Mouse (Mus musculus) gastrocnemius, adult 18-20 months (tissue): ENCODE results near the gene Ppih. TPM values are rescaled to one million over a fixed set of nuclear protein-coding genes. Genes with fewer than 3 reads are reported as not detected.

ENCODE experiments used
- DNase-seq: peaks from one replicate; pipeline ENCODE4 v3.0.0; 2021; ENCODE audit warnings: low spot score
- long read RNA-seq, 2 experiments: library from polyadenylated mRNA; stranded (forward); transcript quantifications; one replicate each; pipeline ENCODE4 v2.0.0; 2021
- total RNA-seq, 2 experiments: library from RNA; stranded (reverse); gene quantifications; 2 replicates each; pipeline ENCODE4 v1.2.3; 2021

Gene Ppih
- 1 to 10 TPM; 7.9 to 8.8 TPM for total RNA-seq
- long read RNA-seq, experiment 1, partial matches to known transcripts: 1 of 6 reads
- long read RNA-seq, experiment 1, other reads (novel, unspliced or antisense): 0 of 6 reads
- long read RNA-seq, experiment 2, partial matches to known transcripts: 0 of 3 reads
- long read RNA-seq, experiment 2, other reads (novel, unspliced or antisense): 0 of 3 reads

GRCm38 (mm10) chr4:119320131-119320830, at the start of gene Ppih:
TSS of gene Ppih (minus strand) at chr4:119320546.
- peak; percentile 96 for DNase-seq

GRCm38 (mm10) chr4:119369460-119369859, 49.1 kb upstream of the Ppih start:
- DNase-seq: no peak

GRCm38 (mm10) chr4:119366758-119367526, 46.6 kb upstream of the Ppih start:
- no peak for DNase-seq

- no peak for DNase-seq
Observed at GRCm38 (mm10) chr4:119362231-119362630, 41.9 kb upstream of the Ppih start.

- DNase-seq: no peak
Observed at GRCm38 (mm10) chr4:119359196-119359971, 39.0 kb upstream of the Ppih start.

- no peak for DNase-seq
Observed at GRCm38 (mm10) chr4:119345508-119345907, 25.2 kb upstream of the Ppih start.

- DNase-seq: peak; percentile 18
Observed at GRCm38 (mm10) chr4:119338861-119339361, 18.6 kb upstream of the Ppih start.

- DNase-seq: no peak
Observed at GRCm38 (mm10) chr4:119338422-119338821, 18.1 kb upstream of the Ppih start.

GRCm38 (mm10) chr4:119333487-119333886, 13.1 kb upstream of the Ppih start:
- no peak for DNase-seq

- DNase-seq: no peak
Observed at GRCm38 (mm10) chr4:119320896-119321550, 677 bp upstream of the Ppih start.

GRCm38 (mm10) chr4:119313756-119314155, 6.6 kb downstream of the Ppih start:
- no peak for DNase-seq

GRCm38 (mm10) chr4:119305418-119305817, 14.9 kb downstream of the Ppih start:
- no peak for DNase-seq

- DNase-seq: no peak
Observed at GRCm38 (mm10) chr4:119303291-119303690, 17.1 kb downstream of the Ppih start.

GRCm38 (mm10) chr4:119301777-119302176, 18.6 kb downstream of the Ppih start:
- DNase-seq: no peak

- no peak for DNase-seq
Observed at GRCm38 (mm10) chr4:119300761-119301160, 19.6 kb downstream of the Ppih start.

- no peak for DNase-seq
Observed at GRCm38 (mm10) chr4:119297361-119297760, 23.0 kb downstream of the Ppih start.

GRCm38 (mm10) chr4:119295134-119295453, 25.3 kb downstream of the Ppih start:
- no peak for DNase-seq

GRCm38 (mm10) chr4:119294415-119295133, 25.8 kb downstream of the Ppih start, which contains the start of gene Ybx1:
TSS of gene Ybx1 (minus strand) at chr4:119294604.
- peak; percentile 100 for DNase-seq

GRCm38 (mm10) chr4:119293574-119294258, 26.6 kb downstream of the Ppih start:
- peak; percentile 7 for DNase-seq
